Mouse (Mus musculus): ENCODE measurements at regions not wholly inside any gene's neighbourhood (a gene's known extent, or its start where the extent isn't known, plus 50 kb on each side); places are given as distances from the start of the nearest gene placed in this dataset.
A peak's percentile ranks its signal among the peaks of the same experiment; 100 is the strongest.

- peak; percentile 54 for DNase-seq
Measured at GRCm38 (mm10) chr13:73405720-73406629, 61.0 kb upstream of the Lpcat1 start.

GRCm38 (mm10) chr13:73400921-73401320, 66.1 kb upstream of the Lpcat1 start:
- no peak for DNase-seq

GRCm38 (mm10) chr13:73397033-73397432, 68.7 kb upstream of the Ndufs6 start:
- no peak for DNase-seq

- no peak for DNase-seq
Measured at GRCm38 (mm10) chr13:73395856-73396255, 67.5 kb upstream of the Ndufs6 start.

GRCm38 (mm10) chr13:73389051-73389450, 60.7 kb upstream of the Ndufs6 start:
- DNase-seq, result no peak

- peak; percentile 61 for DNase-seq
Measured at GRCm38 (mm10) chr13:73383585-73383984, 55.2 kb upstream of the Ndufs6 start.

Data from lung, postnatal 14 days (tissue).